Mouse (Mus musculus) liver, embryonic 13.5 days (tissue): ENCODE results near the gene Hs3st4. TPM values are rescaled to one million over a fixed set of nuclear protein-coding genes. Genes with fewer than 3 reads are reported as not detected.

Source experiments
- ATAC-seq: fragments of 200-750 bp; cut with Nextera tagmentation; 2 replicates; pipeline ENCODE4 v1.8.0; 2017; ENCODE audit warnings: low read depth, mild to moderate bottlenecking, moderate number of reproducible peaks, moderate library complexity
- DNase-seq: peaks from one replicate; pipeline ENCODE4 v3.0.0; 2022
- H3K27ac ChIP-seq: fragments of 300-500 bp; sonication (generic); 2 replicates; pipeline ENCODE4 v1.5.1; 2015; ENCODE audit warnings: moderate library complexity, mild to moderate bottlenecking, inconsistent platforms
- H3K27me3 ChIP-seq: fragments of 300-500 bp; sonication (generic); 2 replicates; pipeline ENCODE4 v1.6.1; 2015; ENCODE audit warnings: mild to moderate bottlenecking, inconsistent platforms
- H3K36me3 ChIP-seq: fragments of 300-500 bp; sonication (generic); 2 replicates; pipeline ENCODE4 v1.6.1; 2015; ENCODE audit warnings: mild to moderate bottlenecking, inconsistent platforms
- H3K4me1 ChIP-seq: fragments of 300-500 bp; sonication (generic); replicated peaks from 2 replicates; pipeline ENCODE4 v1.6.1; 2015; ENCODE audit warnings: inconsistent platforms
- H3K4me2 ChIP-seq: fragments of 300-500 bp; sonication (generic); 2 replicates; pipeline ENCODE4 v1.6.1; 2015; ENCODE audit warnings: inconsistent platforms, mild to moderate bottlenecking, moderate library complexity
- H3K4me3 ChIP-seq: fragments of 300-500 bp; sonication (generic); replicated peaks from 2 replicates; pipeline ENCODE4 v1.5.1; 2015; ENCODE audit warnings: mild to moderate bottlenecking, inconsistent platforms
- H3K9ac ChIP-seq: fragments of 300-500 bp; sonication (generic); 2 replicates; pipeline ENCODE4 v1.6.1; 2015; ENCODE audit warnings: mild to moderate bottlenecking, inconsistent platforms
- H3K9me3 ChIP-seq: fragments of 300-500 bp; sonication (generic); replicated peaks from 2 replicates; pipeline ENCODE4 v1.6.1; 2016; ENCODE audit warnings: inconsistent platforms
- WGBS: fragments of 180-500 bp; shearing (Covaris S2); methylation state at CpG from one replicate; pipeline ENCODE4 v1.1.7; 2015; ENCODE audit not compliant: insufficient replicate concordance; 5-methylcytosine and 5-hydroxymethylcytosine counted together
- polyA plus RNA-seq: library from polyadenylated mRNA; unstranded; fragments of >200 nt; fragmentation: Nextera tagmentation; extraction: Ambion mirVana; gene quantifications from 2 replicates; pipeline ENCODE4 v1.2.1, GENCODE M21; 2015

The Hs3st4 gene
- polyA plus RNA-seq, 1 experiment from 2014 or later = not detected

- Histone ChIP-seq H3K27me3 (no peaks in the 10 kb centered on the region), H3K4me1 (no peaks in the 10 kb centered on the region), H3K9ac (no peak overlapping the region), H3K9me3 (no peaks in the 10 kb centered on the region), H3K4me2 (no peak overlapping the region), H3K36me3 (no peaks in the 10 kb centered on the region), H3K4me3 (no peak overlapping the region), H3K27ac (no peak overlapping the region)
- DNase-seq (no peak), ATAC-seq (no peak)
- WGBS = 49% methylated on average over 5 of the region's 5 CpGs
Measured at GRCm38 (mm10) chr7:124136133-124136532, 153.5 kb downstream of the Hs3st4 start.

- DNase-seq = no peak
Measured at GRCm38 (mm10) chr7:124141229-124141628, 158.6 kb downstream of the Hs3st4 start.

GRCm38 (mm10) chr7:124150901-124151300 lies 168.2 kb downstream of the Hs3st4 start:
- WGBS = 38% methylated on average over 2 of the region's 2 CpGs

More at GRCm38 (mm10) chr7:124141229-124141628, 158.6 kb downstream of the Hs3st4 start:
- Histone ChIP-seq H3K27ac (no peak overlapping the region), H3K9me3 (no peaks in the 10 kb centered on the region), H3K27me3 (no peaks in the 10 kb centered on the region), H3K4me1 (no peaks in the 10 kb centered on the region), H3K36me3 (no peaks in the 10 kb centered on the region), H3K9ac (no peak overlapping the region), H3K4me2 (no peak overlapping the region), H3K4me3 (no peak overlapping the region)
- no peak for ATAC-seq
- 76% methylated on average over 6 of the region's 6 CpGs for WGBS

GRCm38 (mm10) chr7:124163301-124163700 lies 180.6 kb downstream of the Hs3st4 start:
- 71% methylated on average over 1 of the region's 1 CpGs for WGBS
- ATAC-seq (no peak), DNase-seq (no peak)
- Histone ChIP-seq H3K27ac (no peak overlapping the region), H3K9ac (no peak overlapping the region), H3K36me3 (no peaks in the 10 kb centered on the region), H3K4me3 (no peak overlapping the region), H3K4me2 (no peak overlapping the region), H3K9me3 (no peaks in the 10 kb centered on the region), H3K27me3 (no peaks in the 10 kb centered on the region), H3K4me1 (no peaks in the 10 kb centered on the region)

More at GRCm38 (mm10) chr7:124150901-124151300, 168.2 kb downstream of the Hs3st4 start:
- H3K9me3 ChIP-seq = no peaks in the 10 kb centered on the region; the same call in 1 of the 2 replicates
- ATAC-seq (no peak), DNase-seq (no peak)
- H3K4me3 ChIP-seq = no peak overlapping the region
- H3K27ac ChIP-seq = no peak overlapping the region
- H3K36me3 ChIP-seq = no peaks in the 10 kb centered on the region
- H3K4me2 ChIP-seq = no peak overlapping the region
- H3K9ac ChIP-seq = no peak overlapping the region
- no peaks in the 10 kb centered on the region for H3K4me1 ChIP-seq
- no peaks in the 10 kb centered on the region for H3K27me3 ChIP-seq

- ATAC-seq (no peak), DNase-seq (no peak)
- no peaks in the 10 kb centered on the region for H3K36me3 ChIP-seq
- H3K4me3 ChIP-seq = no peak overlapping the region
- no peak overlapping the region for H3K4me2 ChIP-seq
- WGBS = 45% methylated on average over 1 of the region's 1 CpGs
- H3K27ac ChIP-seq = no peak overlapping the region
- no peaks in the 10 kb centered on the region for H3K9me3 ChIP-seq
- no peak overlapping the region for H3K9ac ChIP-seq
- H3K4me1 ChIP-seq = no peaks in the 10 kb centered on the region
- no peaks in the 10 kb centered on the region for H3K27me3 ChIP-seq
Measured at GRCm38 (mm10) chr7:124166229-124166628, 183.6 kb downstream of the Hs3st4 start.

GRCm38 (mm10) chr7:124168796-124169195 lies 186.1 kb downstream of the Hs3st4 start:
- DNase-seq = no peak
- Histone ChIP-seq H3K36me3 (no peaks in the 10 kb centered on the region), H3K4me3 (no peak overlapping the region), H3K4me1 (no peaks in the 10 kb centered on the region), H3K4me2 (no peak overlapping the region), H3K27me3 (no peaks in the 10 kb centered on the region), H3K9me3 (no peaks in the 10 kb centered on the region), H3K27ac (no peak overlapping the region), H3K9ac (no peak overlapping the region)
- 49% methylated on average over 2 of the region's 2 CpGs for WGBS
- ATAC-seq = no peak

- ATAC-seq (no peak), DNase-seq (no peak)
- Histone ChIP-seq H3K9me3 (no peaks in the 10 kb centered on the region), H3K27ac (no peak overlapping the region), H3K9ac (no peak overlapping the region), H3K27me3 (no peaks in the 10 kb centered on the region), H3K4me3 (no peak overlapping the region), H3K36me3 (no peaks in the 10 kb centered on the region), H3K4me2 (no peak overlapping the region), H3K4me1 (no peaks in the 10 kb centered on the region)
- WGBS = 64% methylated on average over 2 of the region's 2 CpGs
Measured at GRCm38 (mm10) chr7:124170001-124170400, 187.3 kb downstream of the Hs3st4 start.

GRCm38 (mm10) chr7:124171992-124172391 lies 189.3 kb downstream of the Hs3st4 start:
- no peak overlapping the region for H3K27ac ChIP-seq
- no peaks in the 10 kb centered on the region for H3K27me3 ChIP-seq
- no peak for DNase-seq
- no peak overlapping the region for H3K4me2 ChIP-seq
- no peak overlapping the region for H3K9ac ChIP-seq
- no peak overlapping the region for H3K4me3 ChIP-seq
- no peaks in the 10 kb centered on the region for H3K9me3 ChIP-seq
- no peaks in the 10 kb centered on the region for H3K36me3 ChIP-seq
- ATAC-seq = no peak
- no peaks in the 10 kb centered on the region for H3K4me1 ChIP-seq

- no peak overlapping the region for H3K27ac ChIP-seq
- no peak overlapping the region for H3K9ac ChIP-seq
- DNase-seq = no peak
- no peaks in the 10 kb centered on the region for H3K27me3 ChIP-seq
- ATAC-seq = no peak
- no peaks in the 10 kb centered on the region for H3K36me3 ChIP-seq
- H3K4me1 ChIP-seq = no peaks in the 10 kb centered on the region
- no peak overlapping the region for H3K4me3 ChIP-seq
- H3K4me2 ChIP-seq = no peak overlapping the region
- WGBS = 50% methylated on average over 3 of the region's 3 CpGs
- no peaks in the 10 kb centered on the region for H3K9me3 ChIP-seq
Measured at GRCm38 (mm10) chr7:124180926-124181325, 198.3 kb downstream of the Hs3st4 start.

- Histone ChIP-seq H3K4me2 (no peak overlapping the region), H3K4me1 (no peaks in the 10 kb centered on the region), H3K36me3 (no peaks in the 10 kb centered on the region), H3K4me3 (no peak overlapping the region), H3K9me3 (no peaks in the 10 kb centered on the region), H3K27ac (no peak overlapping the region), H3K27me3 (no peaks in the 10 kb centered on the region), H3K9ac (no peak overlapping the region)
- DNase-seq = no peak
- no peak for ATAC-seq
- 42% methylated on average over 1 of the region's 1 CpGs for WGBS
Measured at GRCm38 (mm10) chr7:124184693-124185092, 202.0 kb downstream of the Hs3st4 start.

GRCm38 (mm10) chr7:124198811-124199570 lies 216.3 kb downstream of the Hs3st4 start:
- WGBS = 61% methylated on average over 6 of the region's 6 CpGs
- Histone ChIP-seq H3K36me3 (no peaks in the 10 kb centered on the region), H3K4me2 (no peak overlapping the region), H3K9me3 (0 out of 2 replicates have a peak, but pooled peaks cover 3% of the 10 kb centered on the region), H3K27ac (no peak overlapping the region), H3K4me1 (no peaks in the 10 kb centered on the region), H3K9ac (no peak overlapping the region), H3K27me3 (no peaks in the 10 kb centered on the region), H3K4me3 (no peak overlapping the region)
- DNase-seq (no peak), ATAC-seq (no peak)

GRCm38 (mm10) chr7:124216921-124217320 lies 234.3 kb downstream of the Hs3st4 start:
- no peaks in the 10 kb centered on the region for H3K4me1 ChIP-seq
- H3K27me3 ChIP-seq = no peaks in the 10 kb centered on the region
- DNase-seq (no peak), ATAC-seq (no peak)
- 81% methylated on average over 1 of the region's 1 CpGs for WGBS
- H3K4me3 ChIP-seq = no peak overlapping the region
- H3K36me3 ChIP-seq = no peaks in the 10 kb centered on the region
- no peak overlapping the region for H3K9ac ChIP-seq
- no peak overlapping the region for H3K27ac ChIP-seq
- H3K4me2 ChIP-seq = no peak overlapping the region
- H3K9me3 ChIP-seq = no peaks in the 10 kb centered on the region
